Mouse (Mus musculus) midbrain, embryonic 12.5 days (tissue): ENCODE data around the gene Chga. TPM values are rescaled to one million over a fixed set of nuclear protein-coding genes. Genes with fewer than 3 reads are reported as not detected.
A peak's percentile ranks its signal among the peaks of the same experiment; 100 is the strongest.

Experiments
- ATAC-seq: fragments of 200-750 bp; cut with Nextera tagmentation; 2 replicates; pipeline ENCODE4 v1.8.0; 2017; ENCODE audit warnings: low read depth, moderate TSS enrichment, moderate library complexity; ENCODE audit not compliant: low FRiP score
- H3K27ac ChIP-seq: fragments of 300-500 bp; sonication (generic); replicated peaks from 2 replicates; pipeline ENCODE4 v1.5.1; 2016; ENCODE audit warnings: mild to moderate bottlenecking
- H3K27me3 ChIP-seq: fragments of 300-500 bp; sonication (generic); 2 replicates; pipeline ENCODE4 v1.6.1; 2016; ENCODE audit warnings: mild to moderate bottlenecking
- H3K36me3 ChIP-seq: fragments of 300-500 bp; sonication (generic); 2 replicates; pipeline ENCODE4 v1.6.1; 2016
- H3K4me1 ChIP-seq: fragments of 300-500 bp; sonication (generic); 2 replicates; pipeline ENCODE4 v1.6.1; 2016
- H3K4me2 ChIP-seq: fragments of 300-500 bp; sonication (generic); replicated peaks from 2 replicates; pipeline ENCODE4 v1.6.1; 2016; ENCODE audit warnings: mild to moderate bottlenecking, moderate library complexity
- H3K4me3 ChIP-seq: fragments of 300-500 bp; sonication (generic); 2 replicates; pipeline ENCODE4 v1.5.1; 2016; ENCODE audit warnings: mild to moderate bottlenecking
- H3K9ac ChIP-seq: fragments of 300-500 bp; sonication (generic); replicated peaks from 2 replicates; pipeline ENCODE4 v1.6.1; 2016; ENCODE audit warnings: mild to moderate bottlenecking, moderate library complexity
- H3K9me3 ChIP-seq: fragments of 300-500 bp; sonication (generic); 2 replicates; pipeline ENCODE4 v1.6.1; 2016; ENCODE audit warnings: mild to moderate bottlenecking
- WGBS: fragments of 180-500 bp; shearing (Covaris S2); methylation state at CpG from one replicate; pipeline ENCODE4 v1.1.7; 2016; 5-methylcytosine and 5-hydroxymethylcytosine counted together
- polyA plus RNA-seq: library from polyadenylated mRNA; unstranded; fragments of >200 nt; fragmentation: Nextera tagmentation; extraction: Ambion mirVana; gene quantifications from 2 replicates; pipeline ENCODE4 v1.2.1, GENCODE M21; 2016

Chga gene
- 44.6 and 48.1 TPM in 2 replicates for polyA plus RNA-seq

DNA sequence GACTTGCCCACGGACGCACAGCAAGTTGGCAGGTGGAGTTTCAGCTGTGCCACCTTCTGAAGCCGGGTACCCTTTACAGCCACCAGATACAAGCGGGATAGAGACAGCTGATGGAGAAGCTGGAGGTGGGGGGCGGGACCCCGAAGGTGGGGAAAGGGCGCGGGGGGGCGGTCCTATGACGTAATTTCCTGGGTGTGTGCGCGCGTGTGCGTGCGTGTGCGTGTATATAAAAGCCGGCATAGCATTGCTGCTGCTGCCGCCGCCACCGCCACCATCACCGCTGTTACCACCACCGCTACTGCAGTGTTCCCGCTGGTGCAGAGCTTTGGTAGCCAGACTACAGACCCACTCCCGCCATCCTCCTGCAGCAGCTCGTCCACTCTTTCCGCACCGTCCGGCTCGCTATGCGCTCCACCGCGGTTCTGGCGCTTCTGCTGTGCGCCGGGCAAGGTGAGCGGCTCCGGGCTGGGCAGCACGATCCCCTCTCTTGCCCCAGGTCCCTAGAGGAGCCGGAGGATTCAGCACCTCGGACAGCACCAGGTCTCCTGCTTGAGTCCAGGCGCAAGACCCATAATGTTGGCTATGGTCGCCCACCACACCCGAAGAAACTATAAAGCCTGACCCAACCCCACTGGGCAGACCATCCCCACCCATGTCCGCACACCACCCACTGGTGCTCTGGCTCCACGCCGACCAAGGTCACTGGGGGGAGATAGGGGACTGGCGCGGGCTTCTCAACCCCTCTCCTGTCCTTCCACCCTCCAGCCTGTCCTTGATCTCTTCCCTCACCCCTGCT lies at the start of gene Chga:
TSS of gene Chga (plus strand) at position 249 of the 796 bp plus-strand sequence.
- Histone ChIP-seq H3K9me3 (no peaks in the 10 kb centered on the region), H3K9ac (peak within 1 kb of the TSS; percentile 67), H3K4me1 (peaks cover 33% of the 10 kb centered on the region), H3K27ac (peak within 1 kb of the TSS; percentile 72), H3K27me3 (peaks cover 14% of the 10 kb centered on the region), H3K36me3 (0 out of 2 replicates have a peak, but pooled peaks cover 5% of the 10 kb centered on the region), H3K4me2 (peak within 1 kb of the TSS; percentile 72), H3K4me3 (peak within 1 kb of the TSS; percentile 54)
- 2% methylated on average over 46 of the region's 48 CpGs for WGBS
- ATAC-seq = peak; percentile 83

DNA sequence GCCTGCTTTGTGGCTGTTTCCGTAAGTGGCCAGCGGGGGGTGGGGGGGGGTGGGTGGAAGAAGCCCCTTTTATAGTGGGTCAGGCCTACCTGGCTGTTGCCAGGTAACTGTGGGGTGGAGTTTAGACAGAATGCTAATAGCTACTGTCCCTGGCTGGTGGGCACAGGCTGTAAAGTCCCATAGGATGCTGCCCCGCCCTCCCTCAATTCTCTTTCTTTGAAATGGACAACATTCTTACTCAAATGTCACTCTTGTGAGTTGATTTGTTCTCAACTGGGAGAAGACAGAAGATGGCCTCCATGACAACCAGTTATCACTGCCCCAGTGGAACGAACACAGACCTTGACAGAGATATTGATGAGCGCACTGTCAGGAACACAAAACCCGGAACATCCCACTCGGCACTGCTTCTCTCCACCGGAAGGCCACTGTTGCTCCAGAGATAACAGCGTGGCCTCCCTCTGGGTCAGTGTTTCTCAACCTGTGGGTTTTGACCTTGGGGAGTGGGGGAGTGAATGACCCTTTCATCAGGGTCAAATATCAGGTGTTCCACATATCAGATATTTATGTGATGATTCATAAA lies 49.5 kb upstream of the Chga start:
- Histone ChIP-seq H3K27ac (no peak overlapping the region), H3K9me3 (no peaks in the 10 kb centered on the region), H3K36me3 (no peaks in the 10 kb centered on the region), H3K4me2 (no peak overlapping the region), H3K27me3 (no peaks in the 10 kb centered on the region), H3K4me1 (no peaks in the 10 kb centered on the region), H3K9ac (no peak overlapping the region), H3K4me3 (no peak overlapping the region)
- 76% methylated on average over 9 of the region's 9 CpGs for WGBS
- ATAC-seq = no peak

DNA sequence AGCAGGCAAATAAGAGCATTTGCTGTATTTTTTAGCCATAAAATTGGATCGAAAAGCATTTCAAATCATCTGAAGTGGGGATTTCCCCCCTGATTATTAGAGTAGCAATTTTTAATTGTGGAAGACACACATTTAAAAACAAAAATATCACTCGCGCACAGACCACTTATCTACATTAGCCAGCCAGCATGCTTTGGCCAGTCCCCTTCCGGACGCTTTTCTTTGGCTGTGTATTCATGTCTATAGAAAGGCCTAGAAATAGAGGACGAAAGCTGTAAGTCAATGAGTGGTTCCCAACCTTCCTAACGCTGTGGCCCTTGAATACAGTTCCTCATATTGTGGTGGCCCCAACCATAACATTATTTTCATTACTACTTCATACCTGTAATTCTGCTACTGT lies 48.8 kb upstream of the Chga start:
- no peak overlapping the region for H3K27ac ChIP-seq
- no peak overlapping the region for H3K4me2 ChIP-seq
- no peak overlapping the region for H3K9ac ChIP-seq
- H3K4me3 ChIP-seq = no peak overlapping the region
- H3K4me1 ChIP-seq = no peaks in the 10 kb centered on the region; the same call in 1 of the 2 replicates
- WGBS = 91% methylated on average over 7 of the region's 7 CpGs
- H3K27me3 ChIP-seq = no peaks in the 10 kb centered on the region
- no peak for ATAC-seq
- H3K9me3 ChIP-seq = no peaks in the 10 kb centered on the region
- no peaks in the 10 kb centered on the region for H3K36me3 ChIP-seq

DNA sequence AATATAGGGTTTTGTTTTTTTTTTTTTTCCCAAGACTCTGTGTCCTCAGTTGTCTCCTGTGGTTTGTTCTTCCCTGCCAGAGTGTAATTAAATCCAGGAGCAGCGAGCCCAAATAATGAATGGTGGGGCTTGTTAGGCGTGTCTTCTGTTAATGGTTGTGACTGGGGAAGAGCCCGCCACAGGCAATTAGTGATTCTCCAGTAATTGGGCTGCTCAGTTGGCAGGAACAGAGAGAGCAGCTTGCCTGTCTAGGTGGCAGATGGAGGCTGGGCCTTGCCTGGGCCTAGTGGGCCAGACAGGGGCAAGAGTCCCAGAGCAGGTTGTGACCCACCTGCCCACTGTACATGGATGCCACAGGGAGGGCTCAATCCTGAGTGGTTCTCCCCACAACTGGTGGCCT lies 43.4 kb upstream of the Chga start:
- no peaks in the 10 kb centered on the region for H3K27me3 ChIP-seq
- no peak overlapping the region for H3K27ac ChIP-seq
- WGBS = 49% methylated on average over 3 of the region's 3 CpGs
- H3K9ac ChIP-seq = no peak overlapping the region
- peaks cover 11% of the 10 kb centered on the region; the same call in 1 of the 2 replicates for H3K4me1 ChIP-seq
- no peak overlapping the region for H3K4me3 ChIP-seq
- no peaks in the 10 kb centered on the region for H3K36me3 ChIP-seq
- no peak overlapping the region for H3K4me2 ChIP-seq
- no peaks in the 10 kb centered on the region for H3K9me3 ChIP-seq
- ATAC-seq = peak; percentile 73

DNA sequence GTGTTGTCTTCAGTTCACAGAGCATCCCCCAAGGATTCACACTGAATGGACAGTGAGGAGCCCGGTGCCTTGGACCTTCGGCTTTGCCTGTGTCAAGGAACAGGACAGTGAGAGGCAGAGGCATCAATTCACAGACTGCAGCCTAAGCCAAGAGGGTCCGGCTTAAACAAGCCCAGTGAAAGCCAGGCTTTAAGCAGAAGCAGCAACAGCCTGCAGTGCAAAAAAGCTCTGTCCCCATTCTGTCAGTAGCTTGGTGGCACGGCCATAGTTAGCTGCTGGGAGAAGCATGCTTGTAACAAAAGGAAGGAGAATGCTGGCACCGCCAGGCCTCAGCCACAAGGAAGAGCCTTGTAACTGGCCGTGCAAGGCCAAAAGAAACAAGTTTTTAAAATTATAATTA lies 40.6 kb upstream of the Chga start:
- H3K36me3 ChIP-seq = no peaks in the 10 kb centered on the region
- no peaks in the 10 kb centered on the region for H3K9me3 ChIP-seq
- no peak overlapping the region for H3K9ac ChIP-seq
- 60% methylated on average over 6 of the region's 6 CpGs for WGBS
- H3K4me3 ChIP-seq = no peak overlapping the region
- H3K4me1 ChIP-seq = peaks cover 11% of the 10 kb centered on the region; the same call in 1 of the 2 replicates
- no peaks in the 10 kb centered on the region for H3K27me3 ChIP-seq
- ATAC-seq = no peak
- no peak overlapping the region for H3K27ac ChIP-seq
- no peak overlapping the region for H3K4me2 ChIP-seq

DNA sequence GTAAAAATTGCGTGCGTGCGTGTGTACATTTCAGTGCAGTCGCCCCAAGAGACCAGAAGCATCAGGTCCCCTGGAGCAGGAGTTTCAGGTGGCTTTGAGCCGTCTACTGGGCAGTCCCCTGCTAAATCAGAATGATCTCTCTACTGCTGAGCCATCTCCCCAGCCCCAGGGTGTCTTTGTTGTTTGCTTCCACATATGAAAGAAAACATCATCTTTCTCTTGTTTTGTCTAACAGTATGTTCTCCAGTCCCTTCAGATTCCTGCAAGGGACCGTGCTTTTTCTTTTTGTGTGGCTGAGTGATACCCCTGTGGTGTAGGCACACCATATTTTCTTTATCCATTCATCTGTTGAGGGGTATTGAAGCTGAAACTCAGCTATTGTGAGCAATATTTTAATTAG lies 40.0 kb upstream of the Chga start:
- no peaks in the 10 kb centered on the region for H3K9me3 ChIP-seq

DNA sequence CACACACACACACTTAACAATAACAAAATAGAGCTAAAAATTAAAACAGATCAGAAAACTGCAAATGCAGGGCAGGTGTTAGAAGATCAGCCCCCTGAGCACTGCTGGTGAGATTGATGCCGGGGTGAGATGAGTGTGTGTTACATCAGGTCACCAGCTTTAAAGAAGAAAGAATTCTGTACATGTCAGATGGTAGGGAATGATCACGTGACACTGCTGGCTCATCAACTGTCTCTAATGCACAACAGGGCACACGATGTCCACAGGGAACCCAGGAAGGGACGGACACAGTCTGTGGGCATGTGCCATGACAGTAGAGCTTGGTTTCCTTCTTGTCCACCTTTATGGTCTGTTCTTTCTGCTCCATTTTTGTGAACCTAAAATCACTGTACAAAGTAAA lies 38.6 kb upstream of the Chga start:
- no peak overlapping the region for H3K27ac ChIP-seq
- H3K4me1 ChIP-seq = peaks cover 11% of the 10 kb centered on the region; the same call in 1 of the 2 replicates
- 97% methylated on average over 4 of the region's 4 CpGs for WGBS
- H3K9ac ChIP-seq = no peak overlapping the region
- no peak overlapping the region for H3K4me2 ChIP-seq
- H3K9me3 ChIP-seq = no peaks in the 10 kb centered on the region
- H3K36me3 ChIP-seq = no peaks in the 10 kb centered on the region
- H3K27me3 ChIP-seq = no peaks in the 10 kb centered on the region
- no peak overlapping the region for H3K4me3 ChIP-seq
- ATAC-seq = no peak

More for the DNA sequence above, 40.0 kb upstream of the Chga start:
- Histone ChIP-seq H3K4me3 (no peak overlapping the region), H3K36me3 (no peaks in the 10 kb centered on the region), H3K9ac (no peak overlapping the region), H3K4me2 (no peak overlapping the region), H3K4me1 (peaks cover 11% of the 10 kb centered on the region; the same call in 1 of the 2 replicates), H3K27ac (no peak overlapping the region), H3K27me3 (no peaks in the 10 kb centered on the region)
- ATAC-seq = no peak
- WGBS = 82% methylated on average over 6 of the region's 6 CpGs

DNA sequence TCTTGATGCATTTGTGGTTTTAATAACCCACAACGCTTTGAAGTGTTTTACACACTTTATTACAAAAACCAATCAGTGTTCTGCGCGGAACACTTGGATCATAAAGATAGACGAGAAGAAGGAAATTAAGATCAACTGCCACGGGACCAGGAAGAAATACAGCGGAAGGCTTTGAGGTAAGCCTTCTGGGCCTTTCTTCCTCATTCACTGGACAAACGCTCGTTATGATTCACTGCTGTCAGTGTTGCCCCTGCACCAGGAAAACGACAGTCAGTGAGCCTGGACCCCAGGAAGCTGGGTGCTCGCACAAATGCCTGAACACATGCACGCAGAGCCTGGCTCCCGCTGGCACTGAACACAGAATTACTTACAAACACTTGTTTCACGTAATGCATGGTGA lies 37.1 kb upstream of the Chga start:
- Histone ChIP-seq H3K27ac (no peak overlapping the region), H3K4me1 (peaks cover 18% of the 10 kb centered on the region; the same call in 1 of the 2 replicates), H3K36me3 (no peaks in the 10 kb centered on the region), H3K9me3 (no peaks in the 10 kb centered on the region), H3K27me3 (no peaks in the 10 kb centered on the region), H3K9ac (no peak overlapping the region), H3K4me2 (no peak overlapping the region), H3K4me3 (no peak overlapping the region)
- ATAC-seq = no peak
- WGBS = 80% methylated on average over 13 of the region's 13 CpGs

DNA sequence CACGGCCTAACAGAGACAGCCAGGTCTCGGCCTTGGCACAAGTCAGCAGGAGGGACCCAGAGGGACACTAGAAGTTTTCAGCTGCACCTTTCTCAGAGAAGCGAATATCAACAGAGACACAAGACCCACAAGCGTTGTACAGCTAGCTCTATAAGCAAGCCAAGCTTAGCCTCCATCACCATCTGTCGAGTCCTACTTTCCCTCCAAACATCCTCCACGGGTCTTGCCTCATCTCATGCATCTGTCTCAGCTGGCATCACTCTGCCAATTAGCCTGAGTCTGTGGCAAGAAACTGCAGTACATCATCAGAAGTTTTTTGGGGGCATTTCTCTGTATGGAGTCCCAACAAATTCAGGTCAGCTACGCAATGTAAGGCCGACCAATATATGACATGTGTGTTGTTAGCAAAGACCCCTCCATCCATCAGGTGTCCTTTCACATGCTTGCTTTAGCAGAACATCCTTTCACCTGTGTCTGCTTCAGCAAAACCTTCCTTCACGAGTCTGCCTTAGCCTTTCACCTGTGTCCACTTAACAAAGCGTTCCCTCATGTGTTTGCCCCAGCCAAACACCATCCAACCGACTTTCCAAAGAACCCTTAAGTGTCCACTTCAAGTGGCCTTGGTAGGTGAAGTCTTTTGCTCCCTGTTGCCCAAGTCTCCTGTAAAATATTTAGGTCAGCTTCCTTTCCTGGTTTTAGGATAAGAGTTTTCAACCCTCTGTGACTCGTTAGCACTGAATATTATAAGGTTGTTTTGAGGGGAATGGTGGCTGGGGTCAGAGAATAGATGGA lies 34.6 kb upstream of the Chga start:
- Histone ChIP-seq H3K9me3 (no peaks in the 10 kb centered on the region), H3K27ac (no peak overlapping the region), H3K36me3 (no peaks in the 10 kb centered on the region), H3K4me2 (no peak overlapping the region), H3K4me3 (no peak overlapping the region), H3K27me3 (no peaks in the 10 kb centered on the region), H3K9ac (no peak overlapping the region), H3K4me1 (peaks cover 7% of the 10 kb centered on the region; the same call in 1 of the 2 replicates)
- 87% methylated on average over 12 of the region's 12 CpGs for WGBS
- no peak for ATAC-seq

DNA sequence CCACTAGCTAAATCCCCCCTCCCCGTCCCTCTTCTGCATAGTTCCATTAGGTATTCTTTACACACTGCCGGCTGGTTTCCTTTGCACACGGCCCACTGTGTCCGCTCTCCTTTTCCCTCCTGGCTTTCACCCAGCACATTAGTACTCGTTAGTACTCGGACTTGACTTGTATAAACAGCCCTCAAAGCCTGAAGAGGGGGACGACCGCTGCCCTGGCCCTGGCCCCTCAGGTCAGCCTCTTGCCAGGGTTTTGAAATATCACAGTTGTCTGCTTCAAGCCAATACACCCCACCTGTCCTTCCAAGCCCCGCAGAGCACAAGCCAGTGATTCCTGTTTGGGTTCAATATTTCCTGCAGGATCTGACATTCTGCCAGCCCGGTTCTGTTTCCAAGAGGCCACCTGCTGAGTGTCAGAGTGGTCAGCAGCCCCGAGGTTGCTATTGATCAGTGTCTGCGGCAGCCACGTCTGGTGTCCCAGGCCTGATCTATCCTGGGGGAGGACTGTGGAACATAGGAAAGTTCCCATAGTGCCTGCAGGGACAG lies 32.9 kb upstream of the Chga start:
- Histone ChIP-seq H3K36me3 (no peaks in the 10 kb centered on the region), H3K9me3 (no peaks in the 10 kb centered on the region), H3K9ac (no peak overlapping the region), H3K27ac (no peak overlapping the region), H3K4me1 (peaks cover 7% of the 10 kb centered on the region; the same call in 1 of the 2 replicates), H3K4me2 (no peak overlapping the region), H3K4me3 (no peak overlapping the region), H3K27me3 (no peaks in the 10 kb centered on the region)
- WGBS = 57% methylated on average over 13 of the region's 13 CpGs
- no peak for ATAC-seq

DNA sequence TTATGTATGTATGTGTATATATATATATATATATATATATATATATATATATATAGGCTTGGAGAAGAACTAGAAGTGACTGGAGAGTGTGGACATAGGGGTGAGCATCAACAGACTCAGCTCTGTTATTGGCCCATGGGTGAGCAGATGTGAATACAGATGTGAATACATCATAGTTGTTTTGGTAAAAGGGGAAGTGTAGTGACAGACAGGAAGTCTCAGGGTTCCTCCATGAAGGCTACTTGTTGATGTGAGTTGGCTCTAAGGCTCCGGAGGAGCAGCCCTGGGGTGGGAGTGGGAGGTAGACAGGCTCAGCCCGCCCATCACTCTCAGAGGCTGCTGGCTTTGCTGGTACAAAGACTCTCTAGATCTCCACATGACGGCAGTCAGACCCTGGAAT lies 30.6 kb upstream of the Chga start:
- Histone ChIP-seq H3K4me2 (no peak overlapping the region), H3K4me1 (peaks cover 7% of the 10 kb centered on the region; the same call in 1 of the 2 replicates), H3K36me3 (no peaks in the 10 kb centered on the region), H3K27ac (no peak overlapping the region), H3K27me3 (no peaks in the 10 kb centered on the region), H3K9me3 (no peaks in the 10 kb centered on the region), H3K9ac (no peak overlapping the region), H3K4me3 (no peak overlapping the region)
- ATAC-seq = no peak
- 55% methylated on average over 3 of the region's 3 CpGs for WGBS
